ENCODE assay signal across 19 mouse cellular contexts in the genomic region with DNA sequence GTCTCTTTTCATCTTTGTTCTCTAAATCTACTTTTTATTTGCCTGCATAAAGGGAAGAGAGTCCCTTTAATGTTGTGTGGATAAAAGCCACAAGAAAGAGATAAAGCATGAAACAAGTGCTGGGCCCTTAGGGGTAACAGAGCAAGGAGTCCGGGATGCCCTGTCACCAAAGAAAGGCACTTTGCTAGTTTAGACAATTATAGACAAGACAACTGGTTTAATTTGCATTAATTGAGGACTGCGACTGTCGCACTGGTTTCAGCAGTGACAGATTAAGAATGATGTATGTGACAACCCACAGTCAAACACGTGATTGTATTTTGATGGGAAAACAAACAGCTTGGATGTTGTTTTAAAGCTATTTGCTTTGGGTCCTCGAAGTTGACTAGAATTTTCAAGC.
"Had no signal": no experiment of that assay in that cellular context is flagged by ENCODE, and none has a peak within 500 bp of the region (broad histone marks: within the 10 kb centered on the region; RNA-seq: fewer than 3 reads in every experiment).

No protein-coding gene starts in this region.

- DNase-seq: kidney, adult 9 months; kidney, postnatal 14 days; kidney, postnatal 4 days; left cerebral cortex, postnatal 4 days; liver, postnatal 0 days; lung, embryonic 14.5 days; lung, postnatal 10 days; lung, postnatal 36 days; right cerebral cortex, postnatal 25 days; spleen, adult 18-20 months; thymus, postnatal 25 days had no signal

- H3K36me3 ChIP-seq: limb, embryonic 12.5 days; limb, embryonic 15.5 days; midbrain, embryonic 12.5 days; midbrain, embryonic 15.5 days; stomach, embryonic 15.5 days had no signal

- ATAC-seq: liver, postnatal 0 days; midbrain, embryonic 15.5 days had no signal

- H3K4me3 ChIP-seq: limb, embryonic 12.5 days; limb, embryonic 15.5 days; megakaryocyte, embryonic 14.5 days; midbrain, embryonic 12.5 days; midbrain, embryonic 15.5 days; stomach, embryonic 15.5 days had no signal

- H3K4me2 ChIP-seq: limb, embryonic 12.5 days; limb, embryonic 15.5 days; liver, embryonic 11.5 days; lung, embryonic 14.5 days; midbrain, embryonic 12.5 days; midbrain, embryonic 15.5 days; stomach, embryonic 15.5 days had no signal

- H3K4me1 ChIP-seq: megakaryocyte, embryonic 14.5 days; stomach, embryonic 15.5 days had no signal

- H3K9me3 ChIP-seq: midbrain, embryonic 15.5 days; stomach, embryonic 15.5 days had no signal

- H3K27ac ChIP-seq: limb, embryonic 12.5 days; limb, embryonic 15.5 days; liver, embryonic 14.5 days; midbrain, embryonic 12.5 days; midbrain, embryonic 15.5 days; stomach, embryonic 15.5 days had no signal

- H3K9ac ChIP-seq: limb, embryonic 12.5 days; limb, embryonic 15.5 days; liver, embryonic 14.5 days; liver, postnatal 0 days; lung, embryonic 14.5 days; midbrain, embryonic 12.5 days; midbrain, embryonic 15.5 days; stomach, embryonic 15.5 days had no signal

- H3K27me3 ChIP-seq: limb, embryonic 12.5 days; limb, embryonic 15.5 days; megakaryocyte, embryonic 14.5 days; midbrain, embryonic 15.5 days; stomach, embryonic 15.5 days had no signal
